Mouse (Mus musculus) brain, embryonic 18.5 days (tissue): ENCODE data around the gene Ddx11.

Experiments used
- DNase-seq: peaks from one replicate; pipeline ENCODE4 v3.0.0-alpha.2; 2012; ENCODE audit warnings: low read depth, low spot score

The Ddx11 gene

DNA sequence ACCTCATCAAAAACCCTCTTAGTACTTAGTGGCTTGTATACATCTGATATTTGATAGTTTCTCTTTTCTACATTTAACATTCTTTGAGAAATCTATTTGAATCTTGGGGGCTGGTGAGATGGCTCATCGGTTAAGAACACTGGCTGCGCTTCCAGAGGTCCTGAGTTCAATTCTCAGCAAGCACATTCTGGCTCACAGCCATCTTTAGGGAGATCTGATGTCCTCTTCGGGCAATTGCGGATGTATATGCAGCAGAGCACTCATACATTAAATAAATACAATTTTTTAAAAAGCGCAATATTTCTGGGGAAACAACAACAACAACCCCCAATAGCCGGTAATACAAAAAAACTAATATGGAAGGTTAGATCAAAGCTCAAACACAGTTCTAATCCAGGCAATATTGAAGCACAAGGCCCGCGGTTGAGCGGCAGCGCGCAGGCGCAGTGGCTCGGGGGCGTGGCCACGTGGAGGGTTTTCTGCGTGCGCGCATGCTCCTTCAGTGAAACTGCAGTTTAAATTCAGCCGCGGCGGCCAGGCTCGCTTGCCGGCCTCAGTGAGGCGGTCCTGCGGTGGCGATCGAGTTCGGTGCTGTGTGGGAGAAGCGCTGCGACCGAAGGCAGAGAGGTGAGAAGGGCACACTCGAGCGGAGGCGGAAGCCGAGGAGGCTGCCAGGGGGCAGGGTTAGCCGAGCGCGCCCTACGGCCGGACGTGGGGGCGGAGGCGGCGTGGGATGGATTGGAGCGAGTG lies at the start of gene Ddx11:
TSS of gene Ddx11 (plus strand) at position 455 of the 750 bp plus-strand sequence.
- peak; percentile 72 for DNase-seq

DNA sequence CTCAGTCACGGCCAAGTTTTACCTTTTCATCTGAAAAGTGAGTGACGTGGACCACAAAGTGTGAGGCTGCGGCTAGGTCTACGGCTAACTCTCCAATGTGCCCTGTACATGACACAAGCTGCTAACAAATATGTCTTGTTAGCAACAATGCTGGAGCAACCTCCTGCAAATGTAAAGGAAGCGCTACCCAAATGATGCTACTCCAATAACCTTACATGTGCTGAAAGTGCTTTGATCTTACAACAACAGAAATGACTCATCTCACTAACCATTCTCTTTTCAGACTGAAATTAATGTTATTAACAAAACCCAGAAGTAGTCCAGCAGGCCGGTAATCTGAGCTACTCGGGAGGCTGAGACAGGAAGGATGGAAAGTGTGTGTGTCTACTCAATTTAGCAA lies 49.3 kb upstream of the Ddx11 start:
- no peak for DNase-seq

DNA sequence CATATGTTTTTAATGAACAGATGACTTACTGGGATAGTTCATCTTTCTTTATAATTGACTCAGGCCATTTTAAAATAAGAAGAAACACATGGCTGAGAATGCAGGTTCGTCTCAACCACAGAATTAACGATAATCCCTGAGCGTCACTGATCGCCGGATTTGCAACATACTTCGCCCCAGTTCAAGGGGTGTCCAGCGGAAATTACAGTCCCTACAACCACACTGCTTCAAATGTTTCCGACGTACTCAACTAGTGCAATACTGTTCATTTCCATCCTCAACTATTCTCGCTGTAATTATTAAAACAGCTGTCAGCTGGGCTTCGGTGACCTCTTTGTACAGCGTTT lies 47.5 kb upstream of the Ddx11 start:
- DNase-seq, result no peak

DNA sequence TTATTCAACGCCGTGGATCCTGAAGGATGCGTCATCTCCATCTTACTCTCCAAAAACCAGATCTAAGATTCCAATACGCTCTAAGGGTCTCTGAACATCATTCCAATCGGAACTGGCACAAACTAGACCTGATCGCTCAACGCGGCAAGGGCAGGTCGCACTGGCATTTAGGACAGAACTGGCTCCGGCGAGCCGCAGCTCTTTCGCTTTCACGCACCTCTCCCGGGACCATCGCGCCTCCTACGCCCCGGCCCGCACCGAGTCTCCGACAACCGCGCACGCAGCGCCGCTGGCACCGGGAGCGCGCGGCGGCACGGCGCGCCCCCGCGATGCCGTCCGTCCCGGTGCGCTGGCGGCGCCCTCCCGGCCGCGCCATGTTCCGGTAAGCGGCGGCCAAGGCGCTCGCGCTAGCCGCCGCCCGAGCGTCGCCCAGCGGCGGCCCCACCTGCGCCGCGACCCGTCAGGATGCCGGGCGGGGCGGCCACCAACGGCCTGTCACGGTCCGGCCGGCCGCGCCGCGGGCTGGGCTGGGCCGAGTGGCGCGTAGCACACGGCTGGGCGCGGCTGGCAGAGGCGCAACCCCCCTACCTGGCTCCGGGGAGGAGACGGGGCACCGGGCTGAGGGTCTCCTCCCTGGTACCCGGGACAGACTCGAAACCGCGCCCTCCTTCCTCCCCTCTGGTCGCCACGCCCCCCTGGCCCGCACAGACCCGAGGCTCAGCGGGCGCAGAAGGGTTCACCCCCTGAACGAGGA lies 47.0 kb upstream of the Ddx11 start:
- no peak for DNase-seq

DNA sequence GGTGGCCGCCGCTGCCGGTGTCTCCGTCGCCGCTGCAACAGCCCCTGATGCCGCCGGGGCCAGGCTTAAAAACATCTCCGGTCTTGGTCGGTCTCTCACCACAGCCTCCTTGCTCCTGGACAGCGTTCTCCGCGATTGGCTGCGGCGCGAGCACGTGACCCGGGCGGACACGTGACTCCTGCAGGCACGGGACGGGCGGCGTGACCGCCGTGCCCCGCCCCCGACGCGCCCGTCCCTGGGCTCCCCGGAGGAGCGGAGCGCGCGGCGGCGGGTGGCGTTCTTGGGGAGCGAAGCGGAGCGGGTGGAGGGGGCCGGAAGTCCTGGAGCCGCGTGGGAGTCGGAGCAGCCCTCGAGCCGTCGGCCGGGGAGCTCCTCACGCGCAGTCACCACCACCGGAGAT lies 46.4 kb upstream of the Ddx11 start, which contains the start of gene Ankrd12:
TSS of gene Ankrd12 (minus strand) at position 156 of the 400 bp plus-strand sequence.
- DNase-seq, result peak; percentile 87

DNA sequence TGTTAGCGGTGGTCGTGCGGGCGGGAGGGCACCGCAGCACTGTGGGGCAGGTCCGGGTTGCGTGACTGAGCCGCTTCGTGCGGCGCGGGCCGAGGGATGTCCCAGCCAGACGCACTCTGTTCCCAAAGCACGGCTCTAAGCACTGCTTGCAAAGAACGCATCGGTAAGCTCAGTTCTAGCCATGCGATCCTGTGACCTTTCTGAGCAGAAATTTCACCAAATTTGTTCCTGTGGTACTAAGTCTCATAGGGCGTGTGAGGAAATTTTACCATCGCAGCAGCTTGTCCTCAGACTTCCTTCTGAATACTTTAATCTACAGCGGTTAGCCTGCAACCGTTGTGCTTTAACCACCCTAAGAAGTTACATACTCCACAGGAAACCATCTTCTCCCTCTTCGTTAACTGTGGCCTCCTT lies 45.9 kb upstream of the Ddx11 start:
- no peak for DNase-seq

DNA sequence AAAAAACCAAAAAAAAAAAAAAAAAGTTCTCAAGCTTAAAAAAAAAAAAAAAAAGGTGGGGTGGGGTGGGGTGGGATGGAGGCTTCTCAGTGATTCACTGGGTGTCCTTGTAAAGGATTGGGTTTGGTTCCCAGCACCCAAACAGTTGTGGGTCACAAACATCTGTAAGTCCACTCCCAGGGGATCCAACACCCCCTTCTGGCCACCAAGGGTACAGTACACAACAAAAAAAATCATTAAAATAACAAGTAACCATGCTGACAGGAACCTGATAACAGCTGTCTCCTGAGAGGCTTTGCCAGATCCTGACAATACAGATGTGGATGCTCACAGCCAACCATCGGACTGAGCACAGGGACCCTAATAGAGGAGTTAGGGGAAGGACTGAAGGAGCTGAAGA lies 38.8 kb upstream of the Ddx11 start:
- no peak for DNase-seq

DNA sequence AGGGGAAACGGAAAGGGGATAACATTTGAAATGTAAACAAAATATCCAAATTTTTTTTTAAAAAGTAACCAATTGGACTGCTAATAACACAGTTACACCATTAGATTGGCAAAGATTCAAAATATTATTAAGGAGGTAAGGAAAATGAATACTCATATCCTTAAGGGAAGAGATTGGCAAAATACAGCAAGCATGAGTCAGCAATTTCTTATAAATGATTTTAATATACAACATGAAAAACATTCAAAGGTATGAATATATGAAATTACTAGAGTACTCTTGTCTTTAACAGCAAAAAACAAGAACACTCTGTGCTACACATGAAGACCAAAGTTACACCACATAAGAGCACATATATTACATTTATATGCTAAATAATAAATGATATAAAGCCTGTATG lies 38.3 kb upstream of the Ddx11 start:
- no peak for DNase-seq

DNA sequence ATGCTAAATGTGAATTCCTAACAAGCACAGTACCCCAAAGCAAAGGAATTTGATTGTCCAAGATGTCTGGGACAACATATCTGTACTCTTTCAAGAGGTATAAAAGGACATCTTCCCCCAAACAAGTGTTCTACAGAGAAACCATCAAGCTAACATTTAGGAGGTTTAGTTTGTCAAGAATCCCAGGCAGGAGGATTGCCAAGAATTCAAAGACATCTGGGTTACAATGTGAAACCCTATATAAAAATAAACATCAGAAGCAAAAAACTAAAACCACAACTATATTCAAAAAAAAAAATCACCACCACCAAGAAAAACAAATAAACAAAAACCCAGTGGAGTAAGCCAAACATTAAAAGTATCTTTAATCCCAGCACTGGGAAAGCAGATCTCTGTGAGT lies 33.1 kb upstream of the Ddx11 start:
- DNase-seq, result no peak

DNA sequence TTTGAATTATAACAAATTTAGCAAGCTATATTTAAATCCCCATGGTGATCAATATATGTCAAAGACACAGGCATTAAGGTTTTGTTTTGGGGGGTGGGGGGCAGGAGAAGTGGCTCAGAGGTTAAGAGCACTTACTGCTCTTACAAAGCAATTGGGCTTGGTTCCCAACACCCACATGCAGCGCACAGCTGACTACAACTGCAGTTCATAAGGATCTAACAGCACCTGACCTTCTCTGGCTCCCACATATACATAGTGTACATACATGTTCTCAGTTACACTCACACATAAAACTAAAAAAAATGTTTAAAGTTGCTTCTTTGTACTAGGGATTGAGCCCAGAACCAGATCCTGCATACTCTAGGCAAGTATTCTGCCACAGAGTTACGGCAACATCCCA lies 31.9 kb upstream of the Ddx11 start:
- no peak for DNase-seq

DNA sequence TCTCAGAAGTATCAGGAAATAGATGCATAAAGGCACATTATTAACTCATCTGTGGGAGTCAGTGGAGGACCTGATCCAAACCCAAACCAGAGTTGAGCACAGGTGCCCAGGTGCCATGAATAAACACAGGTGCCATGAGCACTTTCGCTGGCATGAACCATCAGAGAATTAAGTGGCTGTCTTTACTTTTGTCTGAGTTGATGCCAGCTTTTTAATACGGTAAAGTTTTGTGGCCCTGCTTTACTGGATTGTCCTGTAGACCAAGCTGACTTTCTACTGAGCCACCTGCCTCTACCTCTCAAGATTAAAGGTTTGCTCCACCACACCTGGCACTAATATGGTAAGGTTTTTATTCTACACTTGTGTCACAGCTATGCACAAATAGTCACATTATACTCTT lies 31.3 kb upstream of the Ddx11 start:
- no peak for DNase-seq

DNA sequence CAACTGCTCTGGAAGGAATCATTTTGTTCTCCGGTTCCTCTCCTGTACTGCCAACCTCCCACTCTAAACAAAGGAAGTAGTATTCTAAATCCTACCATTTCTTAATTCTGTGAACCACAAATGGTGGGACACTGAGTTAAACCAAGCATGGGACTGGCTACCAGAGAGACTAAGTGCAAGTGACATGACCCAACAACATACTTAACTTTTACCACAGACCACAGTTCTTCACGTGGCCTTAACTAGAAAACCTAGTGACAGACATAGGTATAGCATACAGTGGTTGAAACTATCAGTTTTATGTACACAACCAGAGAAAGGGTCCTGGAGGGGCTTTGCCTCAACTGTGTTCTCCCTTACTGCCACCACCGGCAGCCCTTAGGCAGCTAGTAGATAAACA lies 30.7 kb upstream of the Ddx11 start:
- DNase-seq, result no peak

DNA sequence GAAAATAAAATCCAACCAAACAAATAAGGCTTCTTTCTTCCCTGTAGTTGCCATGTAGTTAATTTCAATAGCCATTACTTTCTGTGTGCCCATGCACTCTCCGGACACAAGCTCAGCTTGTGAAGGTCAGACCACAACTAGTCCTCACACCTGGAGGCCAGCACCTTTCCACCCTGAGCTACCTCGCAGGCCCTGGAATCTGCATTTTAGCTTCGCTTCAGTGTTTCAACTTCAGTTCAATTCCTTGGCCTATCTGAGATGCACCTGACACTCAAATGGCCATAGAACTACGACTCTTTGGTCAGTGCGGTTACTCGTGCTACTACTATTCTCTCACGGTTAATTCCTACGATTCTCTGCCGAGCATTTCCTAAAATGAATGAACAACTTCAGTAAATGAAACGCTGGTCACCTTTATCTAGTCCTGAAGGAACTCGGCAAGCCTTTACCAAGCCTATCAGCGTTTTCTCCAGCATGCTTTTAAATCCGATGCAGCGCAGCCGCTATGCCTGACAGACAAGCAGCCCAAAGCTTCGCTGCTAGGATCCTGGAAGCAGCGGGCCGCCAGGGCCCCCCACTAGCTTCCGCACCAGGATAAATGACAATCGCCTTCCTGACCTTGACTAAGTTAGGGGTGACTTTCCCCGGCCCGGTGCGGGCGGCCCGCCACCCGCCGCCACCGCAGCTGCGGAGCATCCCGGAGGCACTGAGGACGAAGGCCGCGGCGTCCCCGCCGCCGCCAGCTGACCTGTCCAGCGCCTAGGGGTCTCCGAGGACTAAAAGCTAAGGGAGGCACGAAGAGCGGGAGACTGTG lies 22.5 kb upstream of the Ddx11 start:
- DNase-seq, result no peak

DNA sequence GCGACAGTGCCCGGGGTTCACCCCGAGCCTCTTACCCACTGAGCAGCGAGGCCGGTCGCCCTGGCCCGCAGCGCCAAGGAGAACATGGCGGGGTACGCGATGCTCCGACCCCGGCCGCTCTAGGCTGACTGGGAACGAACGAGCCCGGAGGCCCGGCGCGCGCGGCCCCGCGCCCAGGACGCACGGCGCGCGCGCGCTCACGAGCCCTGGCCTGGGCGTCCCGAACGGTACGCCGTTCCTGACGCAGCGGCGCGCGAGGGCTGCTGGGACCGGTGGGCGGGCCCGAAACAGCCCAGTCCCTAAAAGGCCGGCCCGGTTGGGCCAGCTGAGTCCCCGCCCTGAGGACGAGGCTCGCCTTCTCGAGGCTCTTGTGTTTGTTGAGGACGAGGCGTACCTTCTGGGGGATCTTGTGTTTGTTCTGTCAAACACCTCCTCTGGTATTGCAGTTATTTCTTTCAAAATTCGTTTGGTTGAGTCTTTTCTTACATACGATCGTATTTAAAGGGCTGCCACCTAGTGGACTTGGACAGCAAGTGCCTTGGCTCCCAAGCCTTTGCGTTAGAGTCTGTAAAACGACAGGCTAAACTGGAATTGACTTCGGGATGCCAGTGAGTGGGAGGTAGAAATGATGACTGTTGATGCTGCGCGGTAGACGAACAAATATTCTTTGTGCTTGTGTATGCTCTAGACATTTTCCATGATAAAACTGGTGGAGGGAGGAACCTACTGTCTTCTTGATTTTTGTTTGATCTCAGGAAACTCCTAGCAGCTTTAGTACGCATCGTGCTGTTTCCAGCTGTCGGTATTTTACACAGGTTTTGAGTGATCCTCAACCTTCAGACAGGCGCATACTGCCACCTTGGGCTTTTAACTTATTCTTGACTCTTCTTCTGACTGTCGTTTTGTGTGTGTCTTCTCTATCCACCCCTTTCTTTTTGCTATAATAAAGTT lies 21.7 kb upstream of the Ddx11 start, which contains the start of gene Ndufv2:
TSS of gene Ndufv2 (minus strand) at position 180 of the 951 bp plus-strand sequence.
- DNase-seq, result peak; percentile 95

DNA sequence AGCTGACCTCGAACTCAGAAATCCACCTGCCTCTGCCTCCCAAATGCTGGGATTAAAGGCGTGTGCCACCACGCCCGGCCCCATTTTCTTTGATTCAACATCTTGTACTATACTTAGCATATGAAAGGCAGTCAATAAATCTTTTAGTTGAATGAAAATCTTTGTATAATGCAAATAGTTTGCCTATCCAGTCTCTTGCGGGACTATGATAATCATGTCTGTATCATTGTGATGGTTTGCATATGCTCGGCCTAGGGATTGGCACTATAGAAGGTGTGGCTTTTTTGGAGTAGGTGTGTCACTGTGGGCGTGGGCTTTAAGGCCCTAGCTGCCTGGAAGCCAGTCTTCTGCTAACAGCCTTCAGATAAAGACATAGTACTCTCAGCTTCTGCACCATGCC lies 19.2 kb upstream of the Ddx11 start:
- no peak for DNase-seq

DNA sequence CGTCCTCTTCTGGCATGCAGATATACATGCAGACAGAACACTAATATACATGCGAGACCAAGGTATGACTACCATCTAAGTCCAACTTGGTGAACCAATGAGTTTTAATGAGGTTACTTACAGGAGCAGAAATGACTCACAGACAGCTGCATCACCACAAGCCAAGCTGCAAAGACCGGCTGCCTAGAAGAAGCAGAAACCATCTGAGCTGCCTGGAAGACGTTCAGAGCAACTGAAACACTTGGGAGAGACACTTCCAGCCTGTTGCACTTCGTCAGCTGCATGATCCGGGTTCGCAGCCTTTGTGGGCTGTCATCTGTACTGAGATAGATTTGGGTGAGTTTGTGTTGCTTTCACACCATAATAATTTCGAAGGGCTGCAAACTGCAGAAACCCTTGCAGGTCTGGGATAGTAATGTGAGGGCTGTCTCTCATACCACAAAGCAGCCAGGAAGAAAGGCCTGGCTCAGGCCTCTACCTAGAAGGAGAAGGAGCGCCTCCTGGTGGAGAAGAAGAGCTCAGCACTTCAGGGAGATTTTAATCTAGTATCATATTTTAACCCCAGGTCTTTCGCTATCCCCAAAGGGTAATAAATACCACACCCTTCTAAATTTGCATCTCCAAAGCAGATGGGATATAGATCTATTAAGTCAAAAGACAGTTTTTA lies 16.6 kb upstream of the Ddx11 start:
- no peak for DNase-seq

DNA sequence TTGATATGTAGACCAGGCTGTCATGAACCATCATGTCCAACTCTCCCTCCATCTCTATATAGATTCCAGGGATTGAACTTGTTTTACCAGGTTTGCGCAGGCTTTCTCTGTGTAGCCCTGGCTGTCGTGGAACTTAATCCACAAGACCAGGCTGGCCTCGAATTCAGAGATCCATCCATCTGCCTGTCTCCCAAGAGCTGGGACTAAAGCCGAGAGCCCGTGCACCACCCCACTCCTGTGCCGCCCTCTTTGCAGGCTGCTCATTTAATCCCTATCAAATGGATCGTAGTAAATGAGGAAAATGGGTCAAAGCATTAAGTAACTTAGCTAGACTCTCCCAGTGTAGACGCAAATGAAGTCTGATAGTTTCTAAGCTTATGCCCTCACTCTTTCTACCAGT lies 15.9 kb upstream of the Ddx11 start:
- no peak for DNase-seq

DNA sequence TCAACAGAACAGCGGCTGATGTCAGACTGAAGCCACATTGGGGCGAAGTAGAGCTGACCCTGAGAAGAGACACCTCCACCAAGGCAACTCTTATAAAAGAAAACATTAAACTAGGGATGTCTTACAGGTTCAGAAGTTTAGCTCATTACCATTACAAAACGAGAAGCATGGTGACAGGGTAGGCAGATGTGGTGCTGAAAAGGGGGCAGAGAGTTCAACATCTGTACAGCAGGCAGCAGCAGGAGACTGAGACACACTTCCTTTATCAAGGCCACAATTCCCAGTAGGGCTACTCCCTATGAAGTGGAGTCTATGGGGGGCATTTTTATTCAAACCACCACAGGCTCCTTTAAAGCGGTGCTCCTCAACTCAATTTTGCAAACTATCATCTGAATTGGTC lies 15.1 kb upstream of the Ddx11 start:
- DNase-seq, result no peak

DNA sequence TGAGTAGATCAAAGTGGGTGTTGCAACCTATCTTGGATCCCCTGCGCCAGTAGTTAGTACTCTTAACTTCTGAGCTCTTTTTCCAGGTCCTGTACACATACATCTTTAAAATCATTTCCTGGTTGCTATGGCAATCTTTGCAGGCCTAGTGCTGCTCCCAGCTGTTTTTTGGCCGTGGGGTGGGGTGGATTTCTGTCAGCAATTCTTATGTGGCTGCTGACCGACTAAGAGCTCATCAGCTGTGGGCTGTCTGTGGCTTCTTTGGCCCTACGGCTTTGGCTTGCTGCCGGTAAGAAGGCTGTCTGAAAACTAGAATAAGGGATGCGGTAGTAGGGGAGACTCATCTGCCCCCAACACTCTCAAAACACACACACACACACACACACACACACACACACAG lies 12.6 kb upstream of the Ddx11 start:
- DNase-seq, result no peak

DNA sequence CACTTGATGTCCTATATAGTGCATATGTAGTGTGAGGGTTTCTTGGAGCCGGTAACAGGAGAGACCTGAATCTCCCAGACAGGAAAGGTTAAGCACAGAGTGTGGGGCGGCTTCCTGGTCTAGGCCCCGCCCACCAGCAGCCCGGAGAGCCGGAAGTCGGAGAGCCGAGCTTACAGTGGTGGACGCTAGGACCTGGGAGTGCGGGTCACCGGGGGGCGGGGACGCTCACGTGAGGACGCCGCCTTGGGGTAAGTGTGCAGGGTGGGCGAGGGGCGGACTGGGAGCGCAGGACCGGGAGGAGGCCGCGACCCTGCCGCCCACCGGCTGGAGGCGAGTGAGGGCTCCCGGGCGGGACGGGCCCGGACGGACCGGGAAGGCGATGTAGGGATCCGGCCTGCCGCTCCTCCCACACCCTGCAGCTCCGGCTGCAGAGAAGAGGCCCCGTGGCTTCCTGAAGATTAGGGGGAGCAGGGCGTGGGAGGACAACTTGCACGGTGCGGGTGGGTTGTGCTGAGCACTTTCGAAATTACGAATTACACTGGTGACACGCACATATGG lies 11.8 kb upstream of the Ddx11 start, which contains the start of gene Washc1:
TSS of gene Washc1 (plus strand) at position 144 of the 558 bp plus-strand sequence.
- DNase-seq, result peak; percentile 78
